Mouse (Mus musculus): ENCODE measurements around the gene Chaf1a.

DNA sequence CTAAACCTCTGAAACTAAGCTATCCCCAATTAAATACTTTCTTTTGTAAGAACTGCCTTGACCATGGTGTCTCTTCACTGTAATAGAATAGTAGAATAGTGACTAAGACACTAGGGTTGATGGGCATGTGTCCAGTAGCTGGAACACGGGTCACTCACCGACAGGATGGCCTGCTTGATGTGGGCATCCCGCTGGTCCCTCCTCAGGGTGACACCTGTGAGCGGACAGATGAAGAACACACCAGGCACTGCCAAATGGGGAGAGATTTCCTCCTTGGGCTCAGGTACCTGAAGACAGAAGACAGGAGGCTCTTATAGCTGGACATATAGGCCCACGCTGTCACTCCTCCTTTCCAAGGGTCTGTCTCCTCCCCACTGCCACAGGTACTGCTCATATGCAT lies 32.0 kb downstream of the Chaf1a start:
- TF ChIP-seq CTCF (IDR thresholded peaks at IDR 0.05; ENCODE audit: extremely low read depth, insufficient read length, insufficient replicate concordance, low read depth, low read length) (no peak), POLR2A (IDR thresholded peaks at IDR 0.05; ENCODE audit: low read depth, low read length) (no peak)
